Mouse (Mus musculus) midbrain, embryonic 16.5 days (tissue): ENCODE measurements around the gene Vbp1. TPM values are rescaled to one million over a fixed set of nuclear protein-coding genes. Genes with fewer than 3 reads are reported as not detected.
A peak's percentile ranks its signal among the peaks of the same experiment; 100 is the strongest.
"Not testable (repeated sequence)": the region's sequence is repeated elsewhere in the genome, so short reads cannot be mapped to it uniquely, and the experiment has no call there.

Experiments
- ATAC-seq: fragments of 200-750 bp; cut with Nextera tagmentation; 2 replicates; pipeline ENCODE4 v1.8.0; 2017; ENCODE audit warnings: moderate TSS enrichment
- H3K27ac ChIP-seq: fragments of 300-500 bp; sonication (generic); 2 replicates; pipeline ENCODE4 v1.5.1; 2014; ENCODE audit warnings: mild to moderate bottlenecking, low read length, mixed read lengths
- H3K27me3 ChIP-seq: fragments of 300-500 bp; sonication (generic); 2 replicates; pipeline ENCODE4 v1.6.1; 2014; ENCODE audit warnings: low read depth, low read length, mixed read lengths; ENCODE audit not compliant: control insufficient read depth, insufficient read depth
- H3K36me3 ChIP-seq: fragments of 300-500 bp; sonication (generic); 2 replicates; pipeline ENCODE4 v1.6.1; 2014; ENCODE audit warnings: mild to moderate bottlenecking, low read length, moderate library complexity, mixed read lengths; ENCODE audit not compliant: control insufficient read depth, insufficient read depth
- H3K4me1 ChIP-seq: fragments of 300-500 bp; sonication (generic); 2 replicates; pipeline ENCODE4 v1.6.1; 2014; ENCODE audit warnings: mild to moderate bottlenecking, low read length, mixed read lengths; ENCODE audit not compliant: control insufficient read depth, insufficient read depth
- H3K4me2 ChIP-seq: fragments of 300-500 bp; sonication (generic); 2 replicates; pipeline ENCODE4 v1.6.1; 2014; ENCODE audit warnings: mild to moderate bottlenecking, low read length, mixed read lengths
- H3K4me3 ChIP-seq: fragments of 300-500 bp; sonication (generic); 2 replicates; pipeline ENCODE4 v1.5.1; 2014; ENCODE audit warnings: low read depth, mild to moderate bottlenecking, low read length, moderate library complexity, mixed read lengths
- H3K9ac ChIP-seq: fragments of 300-500 bp; sonication (generic); 2 replicates; pipeline ENCODE4 v1.6.1; 2014; ENCODE audit warnings: low read depth, low read length, mixed read lengths
- H3K9me3 ChIP-seq: fragments of 300-500 bp; sonication (generic); replicated peaks from 2 replicates; pipeline ENCODE4 v1.6.1; 2014; ENCODE audit warnings: mild to moderate bottlenecking, low read length, mixed read lengths; ENCODE audit not compliant: control insufficient read depth, poor library complexity, severe bottlenecking
- WGBS: fragments of 180-500 bp; shearing (Covaris S2); extraction: QIAGEN DNeasy Blood & Tissue Kit; methylation state at CpG from one replicate; pipeline ENCODE4 v1.1.7; 2014; 5-methylcytosine and 5-hydroxymethylcytosine counted together
- polyA plus RNA-seq: library from polyadenylated mRNA; unstranded; fragments of >200 nt; fragmentation: Nextera tagmentation; extraction: Ambion mirVana; gene quantifications from 2 replicates; pipeline ENCODE4 v1.2.1, GENCODE M21; 2015

Gene Vbp1
- polyA plus RNA-seq, result 329 and 334 TPM in 2 replicates

GRCm38 (mm10) chrX:75514179-75514972, at the start of gene Vbp1:
Vbp1 (plus strand) TSS chrX:75514299.
- WGBS, result 13% methylated on average over 37 of the region's 37 CpGs
- peak within 1 kb of the TSS; percentile 43 for H3K4me2 ChIP-seq
- peak within 1 kb of the TSS; percentile 87 for H3K27ac ChIP-seq
- H3K9ac ChIP-seq, result peak within 1 kb of the TSS; percentile 74
- no peaks in the 10 kb centered on the region for H3K36me3 ChIP-seq
- H3K4me1 ChIP-seq, result peaks cover 4% of the 10 kb centered on the region; the same call in 1 of the 2 replicates
- H3K9me3 ChIP-seq, result no peaks in the 10 kb centered on the region
- peak within 1 kb of the TSS; percentile 61 for H3K4me3 ChIP-seq
- H3K27me3 ChIP-seq, result no peaks in the 10 kb centered on the region
- peak; percentile 100 for ATAC-seq

- peak; percentile 98 for ATAC-seq
- not testable (repeated sequence) for H3K27me3 ChIP-seq, H3K9me3 ChIP-seq, H3K36me3 ChIP-seq, H3K4me1 ChIP-seq
- Histone ChIP-seq H3K27ac (peak overlapping the region; percentile 73), H3K4me3 (peak overlapping the region; percentile 41), H3K4me2 (peak overlapping the region; percentile 49), H3K9ac (peak overlapping the region; percentile 64)
- WGBS, result 17% methylated on average over 37 of the region's 37 CpGs
Observed at GRCm38 (mm10) chrX:75475182-75475644, 38.9 kb upstream of the Vbp1 start.

GRCm38 (mm10) chrX:75489886-75490285, 24.2 kb upstream of the Vbp1 start:
- H3K9me3 ChIP-seq, result no peaks in the 10 kb centered on the region
- H3K4me1 ChIP-seq, result no peaks in the 10 kb centered on the region
- no peaks in the 10 kb centered on the region for H3K27me3 ChIP-seq
- no peak for ATAC-seq
- no peak overlapping the region for H3K9ac ChIP-seq
- no peaks in the 10 kb centered on the region for H3K36me3 ChIP-seq
- 90% methylated on average over 1 of the region's 1 CpGs for WGBS
- H3K27ac ChIP-seq, result no peak overlapping the region
- no peak overlapping the region for H3K4me2 ChIP-seq
- H3K4me3 ChIP-seq, result no peak overlapping the region

GRCm38 (mm10) chrX:75513787-75514178, 316 bp upstream of the Vbp1 start:
- H3K9ac ChIP-seq, result no peak overlapping the region
- WGBS, result 28% methylated on average over 3 of the region's 3 CpGs
- no peaks in the 10 kb centered on the region for H3K27me3 ChIP-seq
- no peak overlapping the region for H3K27ac ChIP-seq
- peak overlapping the region; percentile 6; the same call in 1 of the 2 replicates for H3K4me3 ChIP-seq
- no peaks in the 10 kb centered on the region for H3K9me3 ChIP-seq
- H3K4me1 ChIP-seq, result peaks cover 4% of the 10 kb centered on the region; the same call in 1 of the 2 replicates
- H3K36me3 ChIP-seq, result no peaks in the 10 kb centered on the region
- H3K4me2 ChIP-seq, result peak overlapping the region; percentile 43
- no peak; the same call in 1 of the 2 replicates for ATAC-seq

GRCm38 (mm10) chrX:75577582-75578324, 63.7 kb downstream of the Vbp1 start, which contains the start of gene Rab39b:
Rab39b (minus strand) TSS chrX:75578231.
- Histone ChIP-seq H3K4me3 (peak within 1 kb of the TSS; percentile 54), H3K4me2 (peak within 1 kb of the TSS; percentile 53), H3K9me3 (no peaks in the 10 kb centered on the region), H3K36me3 (peaks cover 2% of the 10 kb centered on the region; the same call in 1 of the 2 replicates), H3K9ac (peak within 1 kb of the TSS; percentile 75), H3K27me3 (no peaks in the 10 kb centered on the region), H3K4me1 (0 out of 2 replicates have a peak, but pooled peaks cover 4% of the 10 kb centered on the region), H3K27ac (peak within 1 kb of the TSS; percentile 85)
- peak; percentile 99 for ATAC-seq
- WGBS, result 20% methylated on average over 41 of the region's 41 CpGs

- H3K36me3 ChIP-seq, result peaks cover 2% of the 10 kb centered on the region; the same call in 1 of the 2 replicates
- no peak overlapping the region for H3K4me3 ChIP-seq
- no peak overlapping the region for H3K27ac ChIP-seq
- no peaks in the 10 kb centered on the region for H3K27me3 ChIP-seq
- peak; percentile 51; the same call in 1 of the 2 replicates for ATAC-seq
- H3K9ac ChIP-seq, result no peak overlapping the region
- H3K9me3 ChIP-seq, result no peaks in the 10 kb centered on the region
- H3K4me2 ChIP-seq, result no peak overlapping the region
- WGBS, result 80% methylated on average over 2 of the region's 2 CpGs
- 0 out of 2 replicates have a peak, but pooled peaks cover 4% of the 10 kb centered on the region for H3K4me1 ChIP-seq
Observed at GRCm38 (mm10) chrX:75578539-75578938, 64.4 kb downstream of the Vbp1 start.

Other genes with a start within 250 kb of the Vbp1 start
- gene Fundc2, start 131.9 kb upstream of the Vbp1 start, polyA plus RNA-seq, result 29.5 and 33.5 TPM in 2 replicates
- gene F8, start 131.7 kb upstream of the Vbp1 start, polyA plus RNA-seq, result 1.4 and 1.5 TPM in 2 replicates
- gene Cmc4, start 97.7 kb upstream of the Vbp1 start, polyA plus RNA-seq, result 25.7 and 26.4 TPM in 2 replicates
- 7.3 and 7.5 TPM in 2 replicates for gene Mtcp1, start 97.7 kb upstream of the Vbp1 start, polyA plus RNA-seq
- gene Brcc3, start 97.7 kb upstream of the Vbp1 start, polyA plus RNA-seq, result 38.2 and 45.2 TPM in 2 replicates
- gene Rab39b, start 63.9 kb downstream of the Vbp1 start, polyA plus RNA-seq, result 28.5 and 31.1 TPM in 2 replicates